Mouse (Mus musculus) ES-CJ7 (cell line): ENCODE measurements at regions not wholly inside any gene's neighbourhood (a gene's known extent, or its start where the extent isn't known, plus 50 kb on each side); places are given as distances from the start of the nearest gene placed in this dataset.

ENCODE experiments used
- DNase-seq: peaks from one replicate; pipeline ENCODE4 v3.0.0; 2011; ENCODE audit warnings: low read depth, low spot score

DNA sequence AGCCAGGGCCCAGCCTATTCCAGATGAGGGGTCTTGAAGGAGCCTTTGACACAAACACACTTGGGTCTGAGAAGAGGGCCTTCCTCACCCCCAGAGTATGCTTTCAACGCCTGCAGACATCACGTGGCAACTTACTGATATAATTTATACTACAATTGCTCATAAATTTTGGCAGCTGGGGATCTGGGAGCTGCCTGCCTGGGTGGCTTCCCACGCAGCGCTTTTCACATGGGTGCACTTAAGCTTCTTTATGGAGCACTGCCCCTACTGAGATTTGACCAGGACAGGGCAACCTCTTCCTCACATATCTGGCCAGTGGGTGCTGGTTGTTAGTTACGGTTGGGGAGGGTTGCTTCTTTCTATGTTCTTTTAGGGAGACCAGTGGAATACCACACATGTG, 61.6 kb downstream of the Spesp1 start:
- DNase-seq: no peak

- no peak for DNase-seq
These were observed 66.7 kb downstream of the Spesp1 start for GRCm38 (mm10) chr9:62215151-62215859.

- DNase-seq: peak; percentile 53
These were observed 67.5 kb downstream of the Spesp1 start for GRCm38 (mm10) chr9:62214546-62214945.

- DNase-seq: no peak
These were observed 69.4 kb downstream of the Spesp1 start for GRCm38 (mm10) chr9:62212615-62213014.

DNA sequence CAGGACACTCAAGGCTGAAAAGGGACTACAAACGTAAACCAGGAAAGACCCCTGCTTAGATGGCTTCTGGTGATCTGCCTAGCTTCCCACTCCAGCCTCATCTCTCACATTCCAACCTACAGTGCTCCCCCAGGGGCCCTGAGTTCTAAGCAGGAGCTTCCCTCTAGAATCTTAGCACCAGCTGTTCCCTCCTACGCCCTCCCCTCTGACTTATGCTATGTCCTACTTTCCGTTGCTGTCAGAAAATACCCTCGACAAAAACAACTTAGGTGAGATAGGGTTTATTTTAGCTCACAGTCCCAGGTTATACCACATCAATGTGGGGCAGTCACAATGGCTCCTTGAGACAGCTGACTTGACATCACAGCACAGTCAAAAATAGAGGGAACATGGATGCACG, 71.2 kb downstream of the Spesp1 start:
- no peak for DNase-seq

- DNase-seq: no peak
These were observed 73.6 kb downstream of the Spesp1 start for GRCm38 (mm10) chr9:62208436-62208835.

GRCm38 (mm10) chr9:62205264-62205663, 76.7 kb downstream of the Spesp1 start:
- DNase-seq: peak; percentile 21

DNA sequence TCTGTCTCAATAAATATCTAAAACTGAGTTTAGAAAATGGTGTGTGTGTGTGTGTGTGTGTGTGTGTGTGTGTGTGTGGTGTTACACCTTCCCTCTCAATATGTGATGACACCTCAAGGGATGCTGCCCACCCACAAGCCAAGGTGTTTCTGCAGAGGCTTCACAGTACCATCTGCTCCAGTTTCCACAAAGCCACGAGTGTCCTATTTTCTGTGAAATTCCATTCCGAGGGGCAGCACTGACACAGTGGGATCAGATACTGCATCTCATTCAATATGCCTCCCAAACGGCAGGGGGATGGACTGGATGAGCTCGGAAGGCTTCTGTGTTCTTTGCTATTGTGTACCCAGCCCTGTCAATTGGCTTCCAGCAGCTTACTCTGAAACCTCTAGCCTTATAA, 78.5 kb downstream of the Spesp1 start:
- DNase-seq: no peak

DNA sequence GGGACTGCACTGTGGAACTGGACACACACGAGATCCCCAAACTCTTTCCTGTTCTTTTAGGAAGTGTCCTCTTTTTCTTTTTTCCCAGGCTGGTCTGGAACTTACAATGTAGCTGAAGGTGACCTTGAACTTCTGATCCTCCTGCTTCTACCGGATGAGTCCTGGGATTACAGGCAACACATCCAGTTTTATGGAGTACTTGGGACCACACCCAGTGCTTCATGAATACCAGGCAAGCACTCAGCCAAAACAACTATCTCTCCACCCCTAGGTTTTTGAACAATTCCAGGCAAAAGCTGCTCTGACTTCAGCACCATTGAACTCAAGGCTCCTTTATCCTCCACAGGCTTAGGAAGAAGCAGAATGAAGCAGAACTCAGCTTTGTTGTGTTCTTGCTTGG, 79.7 kb downstream of the Spesp1 start:
- peak; percentile 94 for DNase-seq

DNA sequence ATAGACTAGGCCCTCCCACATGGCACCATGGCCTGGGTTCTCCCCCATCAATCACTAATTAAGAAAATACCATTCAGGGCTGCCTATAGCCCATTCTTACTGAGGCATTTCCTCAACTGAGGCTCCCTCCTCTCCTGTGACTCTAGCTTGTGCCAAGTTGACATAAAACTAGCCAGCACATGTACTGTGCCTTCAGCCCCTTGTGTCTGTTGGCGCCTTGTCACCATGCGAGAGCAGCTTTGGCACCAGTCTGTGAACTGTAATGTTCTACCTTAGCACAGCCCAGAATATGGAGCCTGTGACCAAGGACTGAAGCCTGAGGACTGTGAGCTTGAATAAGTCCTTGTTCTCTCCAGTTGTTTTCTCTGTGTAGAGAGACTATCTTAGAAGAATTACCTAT, 75.0 kb upstream of the Glce start:
- DNase-seq: no peak

DNA sequence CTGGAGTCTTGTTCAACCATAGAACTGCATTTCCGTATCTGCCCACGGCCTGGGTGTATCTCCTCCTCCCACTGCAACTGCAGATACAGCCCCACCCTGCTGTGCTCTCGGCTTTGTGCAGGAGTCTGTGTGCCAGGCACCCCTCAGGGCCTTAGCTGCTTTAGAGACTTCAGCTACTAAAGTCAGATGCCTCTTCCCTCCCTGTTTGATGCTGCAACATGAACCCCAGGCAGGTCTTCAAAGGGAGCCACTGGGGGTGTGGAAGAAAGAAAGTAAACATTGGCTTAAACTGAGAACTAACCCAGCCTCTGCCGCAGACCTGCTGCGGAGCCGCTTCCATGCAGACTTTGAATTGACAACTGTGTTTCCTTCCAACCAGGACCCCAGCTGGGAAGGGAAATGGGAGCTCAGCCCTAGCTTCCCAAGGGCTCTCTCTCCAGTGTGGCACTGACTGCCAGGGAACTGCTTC, 70.0 kb upstream of the Glce start:
- peak; percentile 59 for DNase-seq

DNA sequence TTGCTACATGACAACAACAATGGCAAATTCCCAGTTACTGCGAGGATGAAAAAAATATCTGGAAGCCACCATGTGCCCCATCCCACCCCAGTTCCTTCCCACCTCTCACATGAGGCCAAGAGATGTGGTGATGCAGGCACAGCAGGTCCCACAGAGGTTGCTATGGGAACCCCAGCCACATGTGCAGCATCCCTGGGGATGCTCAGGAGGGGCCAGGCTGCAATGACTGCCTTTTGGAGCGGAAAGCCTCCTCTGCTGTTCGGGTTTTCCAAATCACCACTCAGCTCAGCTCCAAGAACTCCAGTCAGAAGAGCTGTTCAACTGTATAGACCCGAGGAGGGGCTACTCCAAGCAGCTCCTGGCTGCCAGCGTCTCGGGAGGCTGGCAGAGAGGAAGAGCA, 68.0 kb upstream of the Glce start:
- no peak for DNase-seq

DNA sequence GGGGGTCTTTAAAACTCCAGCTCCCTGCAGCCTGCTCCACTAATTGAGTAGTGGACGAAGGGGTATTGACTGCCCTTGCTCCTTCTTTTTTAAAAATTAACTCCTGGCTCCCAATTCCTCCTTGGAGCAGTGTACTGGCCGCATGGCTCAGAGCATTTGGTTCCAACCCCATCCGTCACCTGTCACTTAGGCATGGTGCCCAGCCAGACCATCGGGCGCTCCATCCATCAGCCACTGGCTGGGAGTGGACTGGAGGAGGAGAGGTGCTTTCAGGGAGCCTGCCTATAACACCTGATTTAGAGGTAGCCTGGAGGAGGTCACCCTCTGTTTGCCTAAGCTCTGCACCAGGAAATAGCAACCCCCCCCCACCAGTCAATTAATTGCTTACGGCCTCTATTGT, 66.4 kb upstream of the Glce start:
- no peak for DNase-seq

DNA sequence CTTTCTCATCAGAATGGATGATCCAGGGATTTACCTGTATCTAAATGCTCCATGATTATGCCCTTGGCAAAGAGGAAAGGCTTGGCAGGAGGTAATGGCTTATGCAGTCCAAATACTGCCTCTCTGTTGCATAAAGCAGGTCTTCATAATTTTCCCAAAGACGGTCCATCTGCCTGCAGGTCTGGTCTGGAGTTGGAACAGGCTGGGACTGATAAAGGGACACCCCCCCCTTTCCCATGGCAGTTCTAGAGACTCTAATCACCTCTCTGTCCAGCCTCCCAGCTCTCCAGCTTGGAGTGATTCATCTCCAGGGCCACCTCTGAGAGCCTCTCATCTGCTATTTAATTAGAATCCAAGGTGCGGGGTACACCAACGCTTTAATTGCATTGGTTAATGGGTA, 65.9 kb upstream of the Glce start:
- no peak for DNase-seq

GRCm38 (mm10) chr9:62186886-62187285, 64.4 kb upstream of the Glce start:
- no peak for DNase-seq

- DNase-seq: no peak
These were observed 63.2 kb upstream of the Glce start for GRCm38 (mm10) chr9:62185516-62186280.

GRCm38 (mm10) chr9:62181182-62181830, 58.9 kb upstream of the Glce start:
- DNase-seq: no peak

- no peak for DNase-seq
These were observed 58.2 kb upstream of the Glce start for GRCm38 (mm10) chr9:62180456-62181181.

DNA sequence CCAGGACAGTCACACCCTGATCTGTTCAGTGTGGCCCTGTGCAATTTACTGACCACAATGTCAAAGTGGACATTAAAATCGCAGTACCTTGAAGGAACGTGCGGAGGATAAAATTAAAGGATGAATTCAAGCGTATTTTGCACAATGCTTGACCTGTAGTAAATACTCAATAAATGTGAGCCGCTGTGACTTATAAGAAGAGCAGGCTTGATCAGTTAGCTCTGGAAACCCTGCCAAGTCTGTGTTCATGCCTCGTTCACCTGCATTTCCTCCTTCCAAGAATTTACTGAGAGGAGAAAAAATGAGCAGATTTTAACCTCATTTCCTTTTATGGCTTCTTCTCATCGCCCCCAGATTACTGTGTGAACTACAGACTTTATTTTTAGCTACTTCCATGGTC, 52.2 kb upstream of the Glce start:
- no peak for DNase-seq
